Mouse (Mus musculus) lung, embryonic 15.5 days (tissue): Measurements from ENCODE around the gene Zdhhc4. TPM values are rescaled to one million over a fixed set of nuclear protein-coding genes. Genes with fewer than 3 reads are reported as not detected.
A peak's percentile ranks its signal among the peaks of the same experiment; 100 is the strongest.

Source experiments
- ATAC-seq: fragments of 200-750 bp; cut with Nextera tagmentation; 2 replicates; pipeline ENCODE4 v1.8.0; 2017; ENCODE audit warnings: moderate number of reproducible peaks, borderline replicate concordance; ENCODE audit not compliant: low FRiP score, low TSS enrichment; ENCODE audit errors: extremely low read depth
- H3K27ac ChIP-seq: fragments of 300-500 bp; sonication (generic); 2 replicates; pipeline ENCODE4 v1.5.1; 2015; ENCODE audit warnings: moderate library complexity, mild to moderate bottlenecking, inconsistent platforms
- H3K27me3 ChIP-seq: fragments of 300-500 bp; sonication (generic); 2 replicates; pipeline ENCODE4 v1.6.1; 2015; ENCODE audit warnings: inconsistent platforms
- H3K36me3 ChIP-seq: fragments of 300-500 bp; sonication (generic); 2 replicates; pipeline ENCODE4 v1.6.1; 2015; ENCODE audit warnings: inconsistent platforms
- H3K4me1 ChIP-seq: fragments of 300-500 bp; sonication (generic); 2 replicates; pipeline ENCODE4 v1.6.1; 2015; ENCODE audit warnings: inconsistent platforms
- H3K4me2 ChIP-seq: fragments of 300-500 bp; sonication (generic); 2 replicates; pipeline ENCODE4 v1.6.1; 2015; ENCODE audit warnings: inconsistent platforms, mild to moderate bottlenecking, moderate library complexity
- H3K4me3 ChIP-seq: fragments of 300-500 bp; sonication (generic); 2 replicates; pipeline ENCODE4 v1.5.1; 2015; ENCODE audit warnings: mild to moderate bottlenecking, inconsistent platforms
- H3K9ac ChIP-seq: fragments of 300-500 bp; sonication (generic); 2 replicates; pipeline ENCODE4 v1.6.1; 2015; ENCODE audit warnings: inconsistent platforms
- H3K9me3 ChIP-seq: fragments of 300-500 bp; sonication (generic); 2 replicates; pipeline ENCODE4 v1.6.1; 2016; ENCODE audit warnings: inconsistent platforms
- WGBS: fragments of 180-500 bp; shearing (Covaris S2); methylation state at CpG from one replicate; pipeline ENCODE4 v1.1.7; 2015; 5-methylcytosine and 5-hydroxymethylcytosine counted together
- polyA plus RNA-seq: library from polyadenylated mRNA; unstranded; fragments of >200 nt; fragmentation: Nextera tagmentation; extraction: Ambion mirVana; gene quantifications from 2 replicates; pipeline ENCODE4 v1.2.1, GENCODE M21; 2015

Gene Zdhhc4
- polyA plus RNA-seq, 1 experiment from 2014 or later = 71.9 TPM

GRCm38 (mm10) chr5:143294862-143295261 lies 34.2 kb downstream of the Zdhhc4 start:
- peaks cover 12% of the 10 kb centered on the region for H3K36me3 ChIP-seq
- ATAC-seq = no peak
- no peak overlapping the region for H3K9ac ChIP-seq
- H3K9me3 ChIP-seq = no peaks in the 10 kb centered on the region
- WGBS = 87% methylated on average over 3 of the region's 3 CpGs
- H3K4me2 ChIP-seq = no peak overlapping the region
- H3K27ac ChIP-seq = no peak overlapping the region
- H3K4me3 ChIP-seq = no peak overlapping the region
- peaks cover 52% of the 10 kb centered on the region for H3K27me3 ChIP-seq
- H3K4me1 ChIP-seq = peaks cover 21% of the 10 kb centered on the region

GRCm38 (mm10) chr5:143293404-143293803 lies 35.7 kb downstream of the Zdhhc4 start, which contains the start of gene Zfp853:
Zfp853 (minus strand) TSS chr5:143293623.
- Histone ChIP-seq H3K9ac (peak within 1 kb of the TSS; percentile 32), H3K4me3 (peak within 1 kb of the TSS; percentile 41), H3K9me3 (no peaks in the 10 kb centered on the region), H3K27ac (no peak within 1 kb of the TSS), H3K27me3 (peaks cover 67% of the 10 kb centered on the region), H3K36me3 (no peaks in the 10 kb centered on the region), H3K4me1 (peaks cover 21% of the 10 kb centered on the region), H3K4me2 (peak within 1 kb of the TSS; percentile 89)
- peak; percentile 7; the same call in 1 of the 2 replicates for ATAC-seq
- WGBS = 2% methylated on average over 21 of the region's 38 CpGs

- no peak overlapping the region for H3K27ac ChIP-seq
- peak overlapping the region; percentile 32 for H3K9ac ChIP-seq
- H3K27me3 ChIP-seq = peaks cover 72% of the 10 kb centered on the region
- no peaks in the 10 kb centered on the region for H3K36me3 ChIP-seq
- 1% methylated on average over 19 of the region's 19 CpGs for WGBS
- no peaks in the 10 kb centered on the region for H3K9me3 ChIP-seq
- ATAC-seq = no peak
- H3K4me2 ChIP-seq = peak overlapping the region; percentile 89
- peaks cover 24% of the 10 kb centered on the region for H3K4me1 ChIP-seq
- H3K4me3 ChIP-seq = peak overlapping the region; percentile 41
Observed at GRCm38 (mm10) chr5:143292879-143293278, 36.2 kb downstream of the Zdhhc4 start.

- ATAC-seq = no peak
- Histone ChIP-seq H3K4me3 (no peak overlapping the region), H3K9ac (no peak overlapping the region), H3K27me3 (peaks cover 98% of the 10 kb centered on the region), H3K27ac (no peak overlapping the region), H3K36me3 (no peaks in the 10 kb centered on the region), H3K9me3 (no peaks in the 10 kb centered on the region), H3K4me1 (peaks cover 23% of the 10 kb centered on the region), H3K4me2 (no peak overlapping the region)
- 67% methylated on average over 9 of the region's 9 CpGs for WGBS
Observed at GRCm38 (mm10) chr5:143289299-143289698, 39.8 kb downstream of the Zdhhc4 start.

- Histone ChIP-seq H3K4me3 (peak overlapping the region; percentile 23; the same call in 1 of the 2 replicates), H3K4me1 (peaks cover 18% of the 10 kb centered on the region), H3K4me2 (peak overlapping the region; percentile 55), H3K27ac (no peak overlapping the region), H3K36me3 (no peaks in the 10 kb centered on the region), H3K27me3 (peaks cover 95% of the 10 kb centered on the region), H3K9me3 (no peaks in the 10 kb centered on the region), H3K9ac (no peak overlapping the region)
- ATAC-seq = no peak
- 11% methylated on average over 9 of the region's 9 CpGs for WGBS
Observed at GRCm38 (mm10) chr5:143288378-143288911, 40.6 kb downstream of the Zdhhc4 start.

GRCm38 (mm10) chr5:143287774-143288328 lies 41.2 kb downstream of the Zdhhc4 start:
- peaks cover 12% of the 10 kb centered on the region for H3K4me1 ChIP-seq
- 2% methylated on average over 48 of the region's 48 CpGs for WGBS
- no peak overlapping the region for H3K9ac ChIP-seq
- H3K9me3 ChIP-seq = no peaks in the 10 kb centered on the region
- ATAC-seq = 0 out of 2 replicates have a peak, but pooled peaks have one; percentile 36
- H3K36me3 ChIP-seq = no peaks in the 10 kb centered on the region
- peaks cover 95% of the 10 kb centered on the region for H3K27me3 ChIP-seq
- H3K4me2 ChIP-seq = peak overlapping the region; percentile 55
- no peak overlapping the region for H3K27ac ChIP-seq
- peak overlapping the region; percentile 23 for H3K4me3 ChIP-seq

GRCm38 (mm10) chr5:143284762-143285161 lies 44.3 kb downstream of the Zdhhc4 start:
- Histone ChIP-seq H3K27me3 (peaks cover 67% of the 10 kb centered on the region), H3K4me2 (no peak overlapping the region), H3K36me3 (no peaks in the 10 kb centered on the region), H3K27ac (no peak overlapping the region), H3K4me3 (no peak overlapping the region), H3K4me1 (peaks cover 9% of the 10 kb centered on the region), H3K9me3 (no peaks in the 10 kb centered on the region), H3K9ac (no peak overlapping the region)
- 38% methylated on average over 6 of the region's 6 CpGs for WGBS
- no peak for ATAC-seq

GRCm38 (mm10) chr5:143279247-143279646 lies 49.8 kb downstream of the Zdhhc4 start:
- Histone ChIP-seq H3K27me3 (peaks cover 39% of the 10 kb centered on the region; the same call in 1 of the 2 replicates), H3K27ac (no peak overlapping the region), H3K4me3 (no peak overlapping the region), H3K36me3 (no peaks in the 10 kb centered on the region), H3K4me2 (no peak overlapping the region), H3K9me3 (no peaks in the 10 kb centered on the region), H3K9ac (no peak overlapping the region), H3K4me1 (no peaks in the 10 kb centered on the region)
- 33% methylated on average over 10 of the region's 10 CpGs for WGBS
- no peak for ATAC-seq

- Histone ChIP-seq H3K9ac (no peak overlapping the region), H3K36me3 (no peaks in the 10 kb centered on the region), H3K4me2 (no peak overlapping the region), H3K27me3 (peaks cover 24% of the 10 kb centered on the region; the same call in 1 of the 2 replicates), H3K9me3 (no peaks in the 10 kb centered on the region), H3K4me3 (no peak overlapping the region), H3K4me1 (0 out of 2 replicates have a peak, but pooled peaks cover under 1% of the 10 kb centered on the region), H3K27ac (no peak overlapping the region)
- 46% methylated on average over 5 of the region's 5 CpGs for WGBS
- no peak for ATAC-seq
Observed at GRCm38 (mm10) chr5:143275761-143276160, 53.3 kb downstream of the Zdhhc4 start.

- Histone ChIP-seq H3K27me3 (peaks cover 18% of the 10 kb centered on the region; the same call in 1 of the 2 replicates), H3K27ac (no peak overlapping the region), H3K4me2 (no peak overlapping the region), H3K4me3 (no peak overlapping the region), H3K4me1 (peaks cover 12% of the 10 kb centered on the region; the same call in 1 of the 2 replicates), H3K9ac (no peak overlapping the region), H3K9me3 (no peaks in the 10 kb centered on the region), H3K36me3 (no peaks in the 10 kb centered on the region)
- 87% methylated on average over 16 of the region's 16 CpGs for WGBS
- ATAC-seq = no peak
Observed at GRCm38 (mm10) chr5:143272540-143273330, 56.3 kb downstream of the Zdhhc4 start.

- Histone ChIP-seq H3K9ac (no peak overlapping the region), H3K27ac (no peak overlapping the region), H3K9me3 (no peaks in the 10 kb centered on the region), H3K27me3 (peaks cover 13% of the 10 kb centered on the region; the same call in 1 of the 2 replicates), H3K4me1 (peaks cover 12% of the 10 kb centered on the region; the same call in 1 of the 2 replicates), H3K4me3 (no peak overlapping the region), H3K4me2 (no peak overlapping the region), H3K36me3 (no peaks in the 10 kb centered on the region)
- no peak for ATAC-seq
- WGBS = 61% methylated on average over 3 of the region's 3 CpGs
Observed at GRCm38 (mm10) chr5:143272108-143272507, 56.9 kb downstream of the Zdhhc4 start.

- Histone ChIP-seq H3K9me3 (no peaks in the 10 kb centered on the region), H3K4me1 (peaks cover 12% of the 10 kb centered on the region; the same call in 1 of the 2 replicates), H3K36me3 (no peaks in the 10 kb centered on the region), H3K27ac (no peak overlapping the region), H3K4me3 (no peak overlapping the region), H3K9ac (no peak overlapping the region), H3K4me2 (no peak overlapping the region), H3K27me3 (peaks cover 13% of the 10 kb centered on the region; the same call in 1 of the 2 replicates)
- 85% methylated on average over 6 of the region's 6 CpGs for WGBS
- no peak for ATAC-seq
Observed at GRCm38 (mm10) chr5:143271642-143272041, 57.4 kb downstream of the Zdhhc4 start.
